Mouse (Mus musculus): ENCODE measurements at regions not wholly inside any gene's neighbourhood (a gene's known extent, or its start where the extent isn't known, plus 50 kb on each side); places are given as distances from the start of the nearest gene placed in this dataset.
"Not testable (repeated sequence)": the region's sequence is repeated elsewhere in the genome, so short reads cannot be mapped to it uniquely, and the experiment has no call there.

GRCm38 (mm10) chr9:33624378-33624777, 861.3 kb upstream of the Kirrel3 start:
- no peaks in the 10 kb centered on the region for H3K4me1 ChIP-seq
- H3K9ac ChIP-seq = no peak overlapping the region
- ATAC-seq (ENCODE audit: insufficient number of reproducible peaks, insufficient read depth, low FRiP score, low TSS enrichment) = no peak
- H3K4me2 ChIP-seq (replicated peaks) = no peak overlapping the region
- H3K27ac ChIP-seq = no peak overlapping the region
- H3K36me3 ChIP-seq = no peaks in the 10 kb centered on the region
- no peaks in the 10 kb centered on the region for H3K9me3 ChIP-seq
- no peak overlapping the region for H3K4me3 ChIP-seq
- no peaks in the 10 kb centered on the region for H3K27me3 ChIP-seq
- 65% methylated on average over 1 of the region's 1 CpGs for WGBS

- Histone ChIP-seq H3K4me3 (no peak overlapping the region), H3K27me3 (no peaks in the 10 kb centered on the region), H3K9ac (no peak overlapping the region), H3K4me1 (no peaks in the 10 kb centered on the region), H3K9me3 (no peaks in the 10 kb centered on the region), H3K27ac (no peak overlapping the region), H3K4me2 (replicated peaks) (no peak overlapping the region), H3K36me3 (no peaks in the 10 kb centered on the region)
- 74% methylated on average over 6 of the region's 6 CpGs for WGBS
- no peak for ATAC-seq (ENCODE audit: insufficient number of reproducible peaks, insufficient read depth, low FRiP score, low TSS enrichment)
These were observed 855.8 kb upstream of the Kirrel3 start for GRCm38 (mm10) chr9:33629731-33630473.

- Histone ChIP-seq H3K27ac (no peak overlapping the region), H3K9me3 (no peaks in the 10 kb centered on the region), H3K4me2 (replicated peaks) (no peak overlapping the region), H3K27me3 (no peaks in the 10 kb centered on the region), H3K9ac (no peak overlapping the region), H3K4me1 (no peaks in the 10 kb centered on the region), H3K36me3 (no peaks in the 10 kb centered on the region), H3K4me3 (no peak overlapping the region)
- 79% methylated on average over 5 of the region's 5 CpGs for WGBS
- no peak for ATAC-seq (ENCODE audit: insufficient number of reproducible peaks, insufficient read depth, low FRiP score, low TSS enrichment)
These were observed 822.7 kb upstream of the Kirrel3 start for GRCm38 (mm10) chr9:33662978-33663377.

GRCm38 (mm10) chr9:33681129-33681528, 804.6 kb upstream of the Kirrel3 start:
- no peaks in the 10 kb centered on the region for H3K4me1 ChIP-seq
- no peaks in the 10 kb centered on the region for H3K27me3 ChIP-seq
- WGBS = 70% methylated on average over 1 of the region's 1 CpGs
- H3K27ac ChIP-seq = no peak overlapping the region
- no peak overlapping the region for H3K4me2 ChIP-seq (replicated peaks)
- H3K9me3 ChIP-seq = no peaks in the 10 kb centered on the region
- H3K4me3 ChIP-seq = no peak overlapping the region
- no peaks in the 10 kb centered on the region for H3K36me3 ChIP-seq
- no peak for ATAC-seq (ENCODE audit: insufficient number of reproducible peaks, insufficient read depth, low FRiP score, low TSS enrichment)
- no peak overlapping the region for H3K9ac ChIP-seq

- ATAC-seq (ENCODE audit: insufficient number of reproducible peaks, insufficient read depth, low FRiP score, low TSS enrichment) = no peak
- Histone ChIP-seq H3K9me3 (no peaks in the 10 kb centered on the region), H3K36me3 (no peaks in the 10 kb centered on the region), H3K27me3 (no peaks in the 10 kb centered on the region), H3K4me2 (replicated peaks) (no peak overlapping the region), H3K4me1 (no peaks in the 10 kb centered on the region), H3K4me3 (no peak overlapping the region), H3K27ac (no peak overlapping the region), H3K9ac (no peak overlapping the region)
- WGBS = 68% methylated on average over 4 of the region's 4 CpGs
These were observed 794.0 kb upstream of the Kirrel3 start for GRCm38 (mm10) chr9:33691731-33692130.

GRCm38 (mm10) chr9:33717614-33718013, 768.1 kb upstream of the Kirrel3 start:
- Histone ChIP-seq H3K9ac (no peak overlapping the region), H3K4me2 (replicated peaks) (no peak overlapping the region), H3K36me3 (no peaks in the 10 kb centered on the region), H3K4me1 (no peaks in the 10 kb centered on the region), H3K27me3 (no peaks in the 10 kb centered on the region), H3K4me3 (no peak overlapping the region), H3K9me3 (no peaks in the 10 kb centered on the region), H3K27ac (no peak overlapping the region)
- no peak for ATAC-seq (ENCODE audit: insufficient number of reproducible peaks, insufficient read depth, low FRiP score, low TSS enrichment)
- 92% methylated on average over 2 of the region's 2 CpGs for WGBS

GRCm38 (mm10) chr9:33724811-33725210, 760.9 kb upstream of the Kirrel3 start:
- Histone ChIP-seq H3K36me3 (no peaks in the 10 kb centered on the region), H3K9me3 (no peaks in the 10 kb centered on the region), H3K4me2 (replicated peaks) (no peak overlapping the region), H3K4me3 (no peak overlapping the region), H3K9ac (no peak overlapping the region), H3K27me3 (no peaks in the 10 kb centered on the region), H3K4me1 (no peaks in the 10 kb centered on the region), H3K27ac (no peak overlapping the region)
- no peak for ATAC-seq (ENCODE audit: insufficient number of reproducible peaks, insufficient read depth, low FRiP score, low TSS enrichment)
- 83% methylated on average over 1 of the region's 1 CpGs for WGBS

DNA sequence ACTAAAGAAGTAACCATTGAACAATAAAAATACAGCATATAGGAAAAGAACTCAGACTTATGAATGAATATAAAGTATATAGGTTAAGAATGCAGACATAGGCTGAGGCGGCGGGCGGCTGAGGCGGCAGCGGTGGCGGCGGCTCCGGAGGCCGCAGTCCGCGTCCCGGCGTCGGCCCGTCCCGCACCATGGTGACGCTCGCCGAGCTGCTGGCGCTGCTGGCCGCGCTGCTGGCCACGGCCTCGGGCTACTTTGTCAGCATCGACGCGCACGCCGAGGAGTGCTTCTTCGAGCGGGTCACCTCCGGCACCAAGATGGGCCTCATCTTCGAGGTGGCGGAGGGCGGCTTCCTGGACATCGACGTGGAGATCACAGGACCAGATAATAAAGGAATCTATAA, 757.6 kb upstream of the Kirrel3 start:
- not testable (repeated sequence) for H3K4me2 ChIP-seq (replicated peaks); H3K27me3 ChIP-seq; H3K4me1 ChIP-seq; ATAC-seq (ENCODE audit: insufficient number of reproducible peaks, insufficient read depth, low FRiP score, low TSS enrichment); H3K4me3 ChIP-seq; H3K36me3 ChIP-seq; H3K9ac ChIP-seq; H3K27ac ChIP-seq; H3K9me3 ChIP-seq
- WGBS = 72% methylated on average over 27 of the region's 37 CpGs

- H3K4me3 ChIP-seq = no peak overlapping the region
- no peak overlapping the region for H3K4me2 ChIP-seq (replicated peaks)
- H3K9me3 ChIP-seq = no peaks in the 10 kb centered on the region
- no peaks in the 10 kb centered on the region for H3K4me1 ChIP-seq
- no peak overlapping the region for H3K9ac ChIP-seq
- H3K27ac ChIP-seq = no peak overlapping the region
- H3K36me3 ChIP-seq = no peaks in the 10 kb centered on the region
- no peaks in the 10 kb centered on the region for H3K27me3 ChIP-seq
- ATAC-seq (ENCODE audit: insufficient number of reproducible peaks, insufficient read depth, low FRiP score, low TSS enrichment) = no peak
These were observed 725.0 kb upstream of the Kirrel3 start for GRCm38 (mm10) chr9:33760701-33761100.

DNA sequence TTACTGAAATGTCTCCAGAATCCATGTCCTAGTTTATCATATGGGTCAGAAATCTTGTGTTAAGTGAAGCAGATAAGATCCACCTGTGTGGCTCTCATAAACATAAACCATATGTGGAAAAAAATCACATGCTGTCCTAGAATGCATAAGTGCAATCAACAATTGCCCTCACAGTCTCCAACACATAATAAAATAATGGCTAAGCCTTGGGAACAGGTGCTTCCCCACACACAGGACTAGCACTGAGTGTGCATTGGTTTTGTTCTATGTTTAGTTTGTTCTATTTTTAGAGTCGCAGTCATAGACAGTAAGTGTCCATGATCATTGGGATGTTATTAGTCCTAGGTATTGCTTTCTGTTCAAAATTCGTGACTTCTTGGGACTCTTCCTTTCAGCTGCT, 719.5 kb upstream of the Kirrel3 start:
- Histone ChIP-seq H3K36me3 (no peaks in the 10 kb centered on the region), H3K9me3 (no peaks in the 10 kb centered on the region), H3K4me3 (no peak overlapping the region), H3K4me1 (no peaks in the 10 kb centered on the region), H3K27ac (no peak overlapping the region), H3K9ac (no peak overlapping the region), H3K4me2 (replicated peaks) (no peak overlapping the region), H3K27me3 (no peaks in the 10 kb centered on the region)
- ATAC-seq (ENCODE audit: insufficient number of reproducible peaks, insufficient read depth, low FRiP score, low TSS enrichment) = no peak
- 73% methylated on average over 2 of the region's 2 CpGs for WGBS

- 88% methylated on average over 2 of the region's 2 CpGs for WGBS
- H3K4me2 ChIP-seq (replicated peaks) = no peak overlapping the region
- H3K4me1 ChIP-seq = no peaks in the 10 kb centered on the region
- no peak overlapping the region for H3K27ac ChIP-seq
- H3K9ac ChIP-seq = no peak overlapping the region
- no peaks in the 10 kb centered on the region for H3K36me3 ChIP-seq
- no peak overlapping the region for H3K4me3 ChIP-seq
- H3K27me3 ChIP-seq = no peaks in the 10 kb centered on the region
- no peak for ATAC-seq (ENCODE audit: insufficient number of reproducible peaks, insufficient read depth, low FRiP score, low TSS enrichment)
- H3K9me3 ChIP-seq = no peaks in the 10 kb centered on the region
These were observed 715.9 kb upstream of the Kirrel3 start for GRCm38 (mm10) chr9:33769811-33770210.

DNA sequence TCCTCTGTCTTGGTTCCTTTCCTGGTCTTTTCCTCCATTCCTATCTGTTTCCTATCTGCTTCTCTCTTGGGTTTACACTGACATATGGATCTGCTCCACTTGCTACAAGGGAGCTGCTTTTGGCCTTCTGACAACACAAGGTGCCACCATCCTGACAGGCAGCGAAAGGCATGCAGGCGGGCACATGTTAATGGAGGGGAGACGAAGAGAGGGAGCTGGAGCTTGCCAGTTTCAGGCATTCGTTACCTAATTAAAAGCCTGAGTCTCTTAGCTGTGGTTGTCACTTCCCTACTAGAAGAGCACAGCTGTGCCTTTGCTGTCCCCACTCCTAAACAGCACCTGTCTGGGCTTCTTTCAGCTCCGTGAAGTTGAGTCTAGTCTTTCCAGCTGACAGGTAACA, 711.5 kb upstream of the Kirrel3 start:
- WGBS = 71% methylated on average over 5 of the region's 5 CpGs
- H3K36me3 ChIP-seq = no peaks in the 10 kb centered on the region
- H3K4me3 ChIP-seq = no peak overlapping the region
- no peaks in the 10 kb centered on the region for H3K4me1 ChIP-seq
- H3K27ac ChIP-seq = no peak overlapping the region
- ATAC-seq (ENCODE audit: insufficient number of reproducible peaks, insufficient read depth, low FRiP score, low TSS enrichment) = no peak
- no peaks in the 10 kb centered on the region for H3K9me3 ChIP-seq
- H3K27me3 ChIP-seq = no peaks in the 10 kb centered on the region
- H3K4me2 ChIP-seq (replicated peaks) = no peak overlapping the region
- no peak overlapping the region for H3K9ac ChIP-seq

DNA sequence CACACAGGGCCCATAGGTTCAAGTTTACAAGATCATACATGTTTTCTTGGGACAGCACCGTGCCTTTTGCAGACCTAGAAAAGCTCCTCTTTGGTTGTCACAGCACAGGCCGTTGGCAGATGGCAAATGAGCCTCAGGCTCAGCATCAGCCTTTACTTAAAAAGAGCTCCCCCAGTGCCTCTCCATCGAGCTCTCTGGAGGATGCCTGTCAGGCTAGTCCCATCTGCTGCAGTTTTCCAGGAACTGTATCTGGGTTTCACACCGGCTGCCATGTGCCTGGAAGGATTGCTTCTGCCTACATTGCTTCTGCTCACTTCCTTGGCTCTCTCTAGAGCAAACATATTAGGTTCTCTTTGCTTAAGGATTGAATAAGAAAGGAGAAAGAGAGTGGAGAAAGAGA, 695.1 kb upstream of the Kirrel3 start:
- H3K9ac ChIP-seq = no peak overlapping the region
- WGBS = 70% methylated on average over 4 of the region's 4 CpGs
- no peak overlapping the region for H3K27ac ChIP-seq
- no peaks in the 10 kb centered on the region for H3K36me3 ChIP-seq
- H3K27me3 ChIP-seq = no peaks in the 10 kb centered on the region
- no peak for ATAC-seq (ENCODE audit: insufficient number of reproducible peaks, insufficient read depth, low FRiP score, low TSS enrichment)
- H3K9me3 ChIP-seq = no peaks in the 10 kb centered on the region
- H3K4me3 ChIP-seq = no peak overlapping the region
- H3K4me1 ChIP-seq = no peaks in the 10 kb centered on the region
- no peak overlapping the region for H3K4me2 ChIP-seq (replicated peaks)

Data from embryonic facial prominence, embryonic 12.5 days (tissue).